Mouse (Mus musculus): ENCODE results near the gene Mboat2.

Gene Mboat2

DNA sequence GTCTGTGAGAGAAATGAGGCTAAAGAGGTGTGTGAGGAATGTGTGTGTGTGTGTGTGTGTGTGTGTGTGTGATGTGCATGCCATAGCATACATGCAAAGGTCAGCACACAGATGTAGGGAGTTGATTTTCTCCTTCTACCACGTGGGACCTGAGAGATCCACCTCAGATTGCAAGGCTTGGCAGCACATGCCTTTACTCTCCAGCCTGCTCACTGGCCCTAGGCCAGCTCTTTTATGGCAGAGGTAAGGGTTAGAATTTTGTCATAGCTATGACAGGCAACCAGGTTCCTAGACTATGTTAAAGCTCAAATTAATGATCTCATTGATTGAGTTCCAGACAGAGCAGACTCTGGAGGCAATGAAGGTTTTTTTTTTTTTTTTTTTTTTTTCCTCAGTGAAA lies 33.1 kb downstream of the Mboat2 start:
- DNase-seq (ENCODE audit: low spot score), result no peak

- no peak for DNase-seq (ENCODE audit: low spot score)
These were observed 36.0 kb downstream of the Mboat2 start for GRCm38 (mm10) chr12:24866645-24867044.

- DNase-seq (ENCODE audit: low spot score), result no peak
These were observed 38.0 kb downstream of the Mboat2 start for GRCm38 (mm10) chr12:24868694-24869093.

- DNase-seq (ENCODE audit: low spot score), result no peak
These were observed 38.6 kb downstream of the Mboat2 start for GRCm38 (mm10) chr12:24869231-24869630.

GRCm38 (mm10) chr12:24870901-24871300 lies 40.2 kb downstream of the Mboat2 start:
- DNase-seq (ENCODE audit: low spot score), result peak; percentile 12

DNA sequence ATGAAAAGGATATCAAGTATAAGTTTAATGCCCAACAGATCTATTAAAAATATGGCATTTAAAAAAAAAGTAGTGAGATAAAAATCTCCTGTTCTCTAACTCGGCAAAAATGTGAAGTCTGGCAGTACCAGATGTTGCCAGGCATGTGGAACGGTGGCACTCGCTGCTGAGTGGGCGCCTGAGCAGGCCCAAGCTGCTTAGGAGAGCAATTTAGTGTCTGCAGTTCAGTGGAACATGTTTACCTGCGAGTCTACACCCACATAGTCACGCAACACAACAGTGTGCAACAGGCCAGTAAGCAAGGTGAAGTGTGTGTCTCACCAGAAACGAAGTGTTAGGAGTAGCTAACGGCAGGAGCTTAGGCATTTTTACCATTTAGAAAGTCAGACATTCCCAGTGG lies 41.6 kb downstream of the Mboat2 start:
- peak; percentile 24 for DNase-seq (ENCODE audit: low spot score)

DNA sequence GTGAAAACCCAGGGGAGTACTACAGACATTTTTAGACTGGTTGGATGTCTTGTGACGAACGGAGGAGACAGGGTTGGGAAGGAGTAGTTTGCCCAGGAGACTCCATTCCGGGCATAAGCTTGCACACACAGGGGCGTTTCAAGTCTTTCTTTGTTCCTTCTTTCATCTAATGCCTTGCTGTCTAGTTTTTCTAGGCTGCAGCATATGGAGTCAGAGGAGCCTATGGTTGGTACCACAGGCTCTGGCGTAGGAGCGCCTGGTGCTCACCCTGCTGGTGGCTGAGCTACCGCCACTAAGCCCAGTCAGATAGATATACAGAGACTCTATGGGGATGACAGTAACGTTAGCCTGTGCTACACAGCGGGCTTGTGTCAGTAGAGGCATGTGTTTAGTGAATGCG lies 42.0 kb downstream of the Mboat2 start:
- DNase-seq (ENCODE audit: low spot score), result no peak

DNA sequence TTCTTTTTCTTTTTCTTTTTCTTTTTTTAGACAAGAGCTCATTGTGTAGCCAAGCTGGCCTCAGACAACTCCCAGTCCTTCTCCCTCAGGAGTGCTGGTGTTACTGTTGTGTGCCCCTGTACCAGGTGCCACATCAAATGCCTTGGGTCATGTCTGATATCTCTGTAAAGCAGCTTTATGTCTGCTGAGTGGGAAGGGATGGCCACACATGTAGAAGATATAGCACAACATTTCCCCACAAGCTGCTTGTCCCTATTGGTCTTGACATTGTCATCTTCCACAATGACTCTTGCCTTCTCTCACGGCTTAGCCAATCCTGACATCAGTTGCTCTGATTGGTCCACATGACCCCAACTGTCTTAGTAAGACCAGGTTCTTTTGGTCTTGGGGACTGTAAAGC lies 45.2 kb downstream of the Mboat2 start:
- DNase-seq (ENCODE audit: low spot score), result no peak

DNA sequence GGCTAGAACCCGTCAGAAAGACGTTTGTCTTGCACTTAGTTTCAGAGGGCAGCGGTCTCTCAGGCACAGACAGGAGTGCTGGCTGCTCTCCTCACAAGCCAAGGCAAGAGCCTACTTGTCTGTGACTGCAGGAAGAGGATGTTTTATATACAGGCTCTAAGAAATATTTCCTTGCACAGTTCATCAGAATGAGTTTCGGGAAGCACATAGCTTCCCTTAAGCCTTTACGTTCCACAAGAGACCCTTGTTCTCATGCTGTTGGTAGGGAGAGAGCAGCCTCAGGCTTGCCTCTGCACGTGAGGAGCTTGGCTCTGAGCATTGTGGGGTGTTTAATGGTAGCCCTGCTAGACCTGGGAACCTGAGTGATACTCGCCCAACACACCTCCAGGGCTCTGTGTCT lies 46.6 kb downstream of the Mboat2 start:
- DNase-seq (ENCODE audit: low spot score), result no peak

- DNase-seq (ENCODE audit: low spot score), result no peak
These were observed 47.4 kb downstream of the Mboat2 start for GRCm38 (mm10) chr12:24878090-24878489.

DNA sequence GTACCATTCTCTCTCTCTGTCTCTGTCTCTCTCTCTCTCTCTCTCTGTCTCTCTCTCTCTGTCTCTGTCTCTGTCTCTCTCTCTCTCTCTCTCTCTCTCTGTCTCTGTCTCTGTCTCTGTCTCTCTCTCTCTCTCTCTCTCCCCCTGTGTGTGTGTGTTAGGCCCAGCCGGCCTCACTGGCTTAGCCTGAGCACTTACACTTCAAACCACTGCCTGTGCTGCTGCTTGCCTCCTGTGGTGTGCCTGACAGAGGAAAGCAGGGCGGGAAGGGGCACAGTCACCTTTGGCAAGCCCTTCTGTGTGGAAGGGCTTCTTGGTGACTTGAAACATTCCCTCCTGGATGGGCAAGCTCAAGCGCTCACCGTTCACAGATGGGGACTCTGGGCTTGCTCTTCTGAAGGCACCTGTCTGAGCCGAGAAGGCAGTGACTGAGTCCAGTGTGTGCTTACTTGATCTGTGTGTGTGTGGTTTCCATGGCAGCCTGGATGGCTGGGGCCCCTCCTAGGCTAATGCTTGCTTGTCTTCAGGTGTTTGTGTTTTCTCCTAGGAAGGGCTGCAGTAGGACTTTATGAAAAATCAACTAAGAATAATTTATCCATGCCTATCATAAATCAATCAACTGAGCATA lies 48.2 kb downstream of the Mboat2 start:
- no peak for DNase-seq (ENCODE audit: low spot score)

GRCm38 (mm10) chr12:24879613-24880029 lies 48.9 kb downstream of the Mboat2 start:
- DNase-seq (ENCODE audit: low spot score), result no peak

DNA sequence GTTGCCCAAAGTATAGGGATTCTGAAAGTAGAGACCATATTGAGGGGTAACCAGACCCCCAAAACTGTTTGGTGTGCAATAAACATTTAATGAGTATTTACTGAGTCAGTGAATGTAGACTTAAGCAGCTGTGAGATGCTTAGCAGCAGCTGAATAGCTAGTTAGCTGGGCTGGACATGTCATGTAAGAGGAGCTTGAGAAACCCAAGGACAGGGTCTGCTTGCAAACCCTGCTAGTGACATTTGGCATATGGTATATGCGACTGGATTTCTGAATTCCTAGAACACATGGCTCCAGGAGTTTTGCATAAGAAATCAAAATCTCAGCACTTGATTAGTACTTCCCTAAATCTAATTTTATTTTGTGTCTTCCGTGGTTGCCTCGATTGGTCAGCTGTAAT lies 52.6 kb downstream of the Mboat2 start:
- no peak for DNase-seq (ENCODE audit: low spot score)

DNA sequence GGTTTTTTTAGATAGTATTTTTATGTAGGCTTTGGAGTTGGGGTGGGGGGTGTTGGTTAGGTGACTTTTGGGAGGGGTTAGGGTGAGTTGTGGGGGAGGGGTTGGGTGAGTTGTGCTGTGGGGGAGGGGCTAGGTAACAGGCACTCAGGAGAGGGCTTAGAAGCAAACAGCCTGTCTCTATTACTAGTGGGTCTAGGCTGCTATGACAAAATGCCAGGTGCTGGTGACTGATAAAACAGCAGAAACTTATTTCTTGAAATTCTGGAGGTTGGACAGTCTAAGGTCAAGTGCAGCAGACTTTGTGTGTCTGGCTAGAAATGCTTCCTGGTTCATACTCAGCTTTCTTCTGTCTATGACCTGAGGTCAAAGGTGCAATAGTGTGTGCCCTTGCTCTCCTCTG lies 56.1 kb downstream of the Mboat2 start:
- no peak for DNase-seq (ENCODE audit: low spot score)

DNA sequence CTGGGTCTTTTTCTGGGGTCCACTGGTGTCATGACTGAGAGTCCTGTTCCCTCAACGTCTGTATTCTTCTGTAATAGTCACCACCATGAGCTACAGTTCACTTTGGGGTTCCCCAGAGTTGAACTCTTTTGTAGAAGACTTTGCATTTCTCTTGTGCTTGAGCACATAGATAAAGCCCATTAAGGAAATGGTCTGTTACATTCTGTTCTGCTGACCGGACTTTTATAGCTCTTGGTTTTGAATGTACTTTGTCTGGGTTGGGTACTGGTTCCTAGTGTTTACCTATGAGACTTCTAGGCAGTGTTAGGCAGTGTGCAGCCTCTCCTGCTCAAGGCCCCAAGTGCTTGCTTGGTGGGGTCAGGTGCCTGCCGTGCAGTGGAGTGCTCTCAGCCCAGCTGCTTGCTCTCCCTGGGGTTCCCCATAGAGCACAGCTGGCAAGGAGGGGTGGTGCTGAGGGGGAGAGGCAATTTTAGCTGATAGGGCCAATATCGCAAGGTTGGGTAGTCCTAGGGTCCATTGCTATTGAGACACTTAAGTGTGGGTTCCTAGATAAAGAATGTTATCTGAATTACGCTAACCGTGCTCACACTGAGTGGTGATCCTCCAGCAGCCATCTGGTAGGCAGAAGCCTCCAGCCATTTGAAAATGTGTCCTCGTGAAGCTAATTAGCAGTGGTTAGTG lies 58.8 kb downstream of the Mboat2 start:
- no peak for DNase-seq (ENCODE audit: low spot score)

DNA sequence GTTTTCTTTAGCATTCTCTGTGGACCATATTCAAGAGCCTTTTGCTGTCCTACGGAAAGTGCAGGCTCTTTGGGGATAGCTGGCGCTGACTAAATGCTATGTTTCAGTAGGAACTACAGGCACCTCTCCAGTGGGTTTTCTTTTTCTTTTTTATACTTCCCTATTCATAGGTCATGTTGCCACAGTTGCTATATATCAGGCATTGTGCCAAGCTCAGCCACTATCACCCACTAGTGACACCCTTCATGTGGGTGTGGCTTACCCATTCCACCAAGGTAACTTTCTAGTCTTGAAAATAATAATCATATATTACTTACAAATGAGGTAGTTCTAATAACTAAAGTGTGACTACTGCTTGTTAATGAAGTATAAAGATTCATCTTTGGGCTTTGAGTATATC lies 59.5 kb downstream of the Mboat2 start:
- DNase-seq (ENCODE audit: low spot score), result no peak

DNA sequence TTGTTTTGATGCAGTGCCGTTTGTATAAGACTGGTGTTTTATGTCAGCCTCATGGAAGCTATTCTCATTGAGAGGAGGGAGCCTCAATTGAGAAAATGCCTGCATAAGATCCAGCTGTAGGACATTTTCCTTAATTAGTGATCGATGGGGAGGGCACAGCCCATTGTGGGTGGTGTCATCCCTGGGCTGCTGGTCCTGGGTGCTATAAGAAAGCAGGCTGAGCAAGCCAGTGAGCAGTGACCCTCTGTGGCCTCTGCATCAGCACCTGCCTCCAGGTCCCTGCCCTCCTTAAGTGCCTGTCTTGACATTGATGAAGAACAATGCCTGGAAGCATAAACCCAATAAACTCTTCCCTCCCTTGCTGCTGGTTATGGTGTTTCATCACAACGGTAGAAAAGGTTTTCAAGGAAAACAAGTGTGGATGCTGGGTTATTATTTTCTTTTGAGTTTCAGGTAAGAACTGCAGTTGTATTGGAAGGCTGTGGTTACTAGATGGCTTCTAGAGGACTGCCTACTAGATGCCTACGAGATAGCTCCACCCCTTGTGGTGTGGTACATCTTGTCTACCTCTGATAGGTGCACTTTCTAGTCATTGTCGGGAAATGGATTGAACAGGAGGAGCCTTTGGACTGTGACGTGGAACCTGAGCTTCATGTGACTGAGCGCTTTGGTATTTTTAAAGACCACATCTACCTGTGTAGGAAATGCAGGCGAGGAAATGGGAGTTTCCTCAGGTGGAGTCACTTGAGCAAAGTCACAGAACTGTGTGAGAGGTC lies 60.2 kb downstream of the Mboat2 start:
- DNase-seq (ENCODE audit: low spot score), result no peak

GRCm38 (mm10) chr12:24892536-24892935 lies 61.9 kb downstream of the Mboat2 start:
- DNase-seq (ENCODE audit: low spot score), result no peak

GRCm38 (mm10) chr12:24893777-24894468 lies 63.2 kb downstream of the Mboat2 start:
- peak; percentile 61 for DNase-seq (ENCODE audit: low spot score)

DNA sequence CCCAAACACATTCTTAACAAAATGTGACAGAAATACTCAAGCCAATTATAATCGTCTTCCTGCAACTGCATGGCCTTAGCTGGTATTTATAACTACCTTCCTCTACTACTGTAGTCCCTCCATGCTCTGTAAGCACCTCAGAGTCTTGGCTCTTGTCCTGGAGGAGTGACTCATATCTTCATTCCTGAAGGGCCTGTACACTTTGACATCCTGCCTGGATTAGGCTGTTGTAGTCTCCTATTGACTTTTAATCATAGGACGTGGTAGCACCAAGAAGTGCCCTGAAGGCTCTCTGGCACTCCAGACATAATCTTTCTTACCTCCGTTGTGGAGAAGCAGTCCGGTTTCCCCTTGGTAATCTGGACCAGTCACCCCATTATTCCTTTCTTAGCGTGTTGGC lies 64.7 kb downstream of the Mboat2 start:
- DNase-seq (ENCODE audit: low spot score), result no peak

GRCm38 (mm10) chr12:24897354-24897753 lies 66.7 kb downstream of the Mboat2 start:
- DNase-seq (ENCODE audit: low spot score), result no peak

DNA sequence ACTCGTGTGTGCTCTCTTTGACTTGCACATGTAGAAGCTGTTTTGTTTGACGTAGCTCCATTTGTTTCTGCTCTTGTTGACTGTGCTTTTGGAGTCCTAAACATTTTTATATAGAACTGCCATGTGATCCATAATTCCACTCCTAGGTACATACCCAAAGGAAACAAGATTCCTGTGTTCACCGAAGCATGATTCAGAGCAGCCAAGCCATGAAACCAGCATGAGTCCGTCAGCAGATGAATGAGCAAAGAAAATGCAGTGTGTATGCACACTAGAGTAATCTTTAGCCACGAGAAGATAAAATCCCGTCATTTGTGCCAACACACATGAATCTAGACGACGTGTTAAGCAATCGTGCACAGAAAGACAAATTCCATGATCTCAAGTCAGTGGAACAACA lies 67.5 kb downstream of the Mboat2 start:
- DNase-seq (ENCODE audit: low spot score), result no peak

GRCm38 (mm10) chr12:24899636-24900035 lies 69.0 kb downstream of the Mboat2 start:
- no peak for DNase-seq (ENCODE audit: low spot score)

Measured in left cerebral cortex, adult 11 months (tissue).